Mouse (Mus musculus) NIH3T3 (cell line): ENCODE results near the gene Esrrg.

ENCODE experiments used
- DNase-seq: peaks from one replicate; pipeline ENCODE4 v3.0.0-alpha.2; 2012; ENCODE audit warnings: low read depth

Gene Esrrg

GRCm38 (mm10) chr1:187832851-187833250 is 224.3 kb downstream of the Esrrg start:
- no peak for DNase-seq

GRCm38 (mm10) chr1:187834576-187834975 is 226.0 kb downstream of the Esrrg start:
- DNase-seq: no peak

- DNase-seq: no peak
Observed at GRCm38 (mm10) chr1:187836384-187836783, 227.8 kb downstream of the Esrrg start.

GRCm38 (mm10) chr1:187836876-187837275 is 228.3 kb downstream of the Esrrg start:
- DNase-seq: no peak

GRCm38 (mm10) chr1:187841629-187842028 is 233.0 kb downstream of the Esrrg start:
- DNase-seq: no peak

- no peak for DNase-seq
Observed at GRCm38 (mm10) chr1:187842702-187843101, 234.1 kb downstream of the Esrrg start.

- DNase-seq: no peak
Observed at GRCm38 (mm10) chr1:187854148-187854547, 245.6 kb downstream of the Esrrg start.

- DNase-seq: no peak
Observed at GRCm38 (mm10) chr1:187862339-187862738, 253.7 kb downstream of the Esrrg start.

GRCm38 (mm10) chr1:187868427-187868826 is 259.8 kb downstream of the Esrrg start:
- no peak for DNase-seq

GRCm38 (mm10) chr1:187872208-187872607 is 263.6 kb downstream of the Esrrg start:
- no peak for DNase-seq

GRCm38 (mm10) chr1:187872744-187873143 is 264.2 kb downstream of the Esrrg start:
- DNase-seq: no peak

- no peak for DNase-seq
Observed at GRCm38 (mm10) chr1:187873770-187874169, 265.2 kb downstream of the Esrrg start.

GRCm38 (mm10) chr1:187887270-187887669 is 278.7 kb downstream of the Esrrg start:
- DNase-seq: no peak

- DNase-seq: no peak
Observed at GRCm38 (mm10) chr1:187888142-187888541, 279.6 kb downstream of the Esrrg start.

- DNase-seq: no peak
Observed at GRCm38 (mm10) chr1:187889096-187889495, 280.5 kb downstream of the Esrrg start.

- peak; percentile 27 for DNase-seq
Observed at GRCm38 (mm10) chr1:187891262-187891661, 282.7 kb downstream of the Esrrg start.

GRCm38 (mm10) chr1:187895459-187895858 is 286.9 kb downstream of the Esrrg start:
- no peak for DNase-seq

GRCm38 (mm10) chr1:187896291-187896690 is 287.7 kb downstream of the Esrrg start:
- no peak for DNase-seq

- DNase-seq: no peak
Observed at GRCm38 (mm10) chr1:187896910-187897309, 288.3 kb downstream of the Esrrg start.

GRCm38 (mm10) chr1:187899541-187899940 is 290.9 kb downstream of the Esrrg start:
- no peak for DNase-seq

- no peak for DNase-seq
Observed at GRCm38 (mm10) chr1:187900756-187901155, 292.2 kb downstream of the Esrrg start.

GRCm38 (mm10) chr1:187902176-187902575 is 293.6 kb downstream of the Esrrg start:
- no peak for DNase-seq

GRCm38 (mm10) chr1:187904731-187905130 is 296.1 kb downstream of the Esrrg start:
- no peak for DNase-seq

GRCm38 (mm10) chr1:187907407-187907806 is 298.8 kb downstream of the Esrrg start:
- DNase-seq: no peak

GRCm38 (mm10) chr1:187907871-187908270 is 299.3 kb downstream of the Esrrg start:
- peak; percentile 54 for DNase-seq
